Mouse (Mus musculus) kidney, embryonic 15.5 days (tissue): ENCODE data around the gene Top3a. TPM values are rescaled to one million over a fixed set of nuclear protein-coding genes. Genes with fewer than 3 reads are reported as not detected.

ENCODE experiments used
- ATAC-seq: fragments of 200-750 bp; cut with Nextera tagmentation; replicated peaks from 2 replicates; pipeline ENCODE4 v1.8.0; 2017; ENCODE audit warnings: moderate TSS enrichment; ENCODE audit not compliant: low FRiP score
- H3K27ac ChIP-seq: fragments of 300-500 bp; sonication (generic); 2 replicates; pipeline ENCODE4 v1.5.1; 2015; ENCODE audit warnings: mild to moderate bottlenecking, inconsistent platforms
- H3K27me3 ChIP-seq: fragments of 300-500 bp; sonication (generic); 2 replicates; pipeline ENCODE4 v1.6.1; 2015; ENCODE audit warnings: inconsistent platforms
- H3K36me3 ChIP-seq: fragments of 300-500 bp; sonication (generic); 2 replicates; pipeline ENCODE4 v1.6.1; 2015; ENCODE audit warnings: inconsistent platforms
- H3K4me1 ChIP-seq: fragments of 300-500 bp; sonication (generic); 2 replicates; pipeline ENCODE4 v1.6.1; 2015; ENCODE audit warnings: inconsistent platforms
- H3K4me2 ChIP-seq: fragments of 300-500 bp; sonication (generic); 2 replicates; pipeline ENCODE4 v1.6.1; 2015; ENCODE audit warnings: moderate library complexity, mild to moderate bottlenecking, inconsistent platforms
- H3K4me3 ChIP-seq: fragments of 300-500 bp; sonication (generic); replicated peaks from 2 replicates; pipeline ENCODE4 v1.5.1; 2015; ENCODE audit warnings: mild to moderate bottlenecking, inconsistent platforms
- H3K9ac ChIP-seq: fragments of 300-500 bp; sonication (generic); 2 replicates; pipeline ENCODE4 v1.6.1; 2015; ENCODE audit warnings: mild to moderate bottlenecking, inconsistent platforms
- H3K9me3 ChIP-seq: fragments of 300-500 bp; sonication (generic); replicated peaks from 2 replicates; pipeline ENCODE4 v1.6.1; 2016; ENCODE audit warnings: inconsistent platforms
- WGBS: fragments of 180-500 bp; shearing (Covaris S2); methylation state at CpG from one replicate; pipeline ENCODE4 v1.1.7; 2015; ENCODE audit warnings: mixed read lengths; 5-methylcytosine and 5-hydroxymethylcytosine counted together
- polyA plus RNA-seq: library from polyadenylated mRNA; unstranded; fragments of >200 nt; fragmentation: Nextera tagmentation; extraction: Ambion mirVana; gene quantifications from 2 replicates; pipeline ENCODE4 v1.2.1, GENCODE M21; 2015

Top3a gene
- polyA plus RNA-seq, 1 experiment from 2014 or later, result 17.3 TPM

DNA sequence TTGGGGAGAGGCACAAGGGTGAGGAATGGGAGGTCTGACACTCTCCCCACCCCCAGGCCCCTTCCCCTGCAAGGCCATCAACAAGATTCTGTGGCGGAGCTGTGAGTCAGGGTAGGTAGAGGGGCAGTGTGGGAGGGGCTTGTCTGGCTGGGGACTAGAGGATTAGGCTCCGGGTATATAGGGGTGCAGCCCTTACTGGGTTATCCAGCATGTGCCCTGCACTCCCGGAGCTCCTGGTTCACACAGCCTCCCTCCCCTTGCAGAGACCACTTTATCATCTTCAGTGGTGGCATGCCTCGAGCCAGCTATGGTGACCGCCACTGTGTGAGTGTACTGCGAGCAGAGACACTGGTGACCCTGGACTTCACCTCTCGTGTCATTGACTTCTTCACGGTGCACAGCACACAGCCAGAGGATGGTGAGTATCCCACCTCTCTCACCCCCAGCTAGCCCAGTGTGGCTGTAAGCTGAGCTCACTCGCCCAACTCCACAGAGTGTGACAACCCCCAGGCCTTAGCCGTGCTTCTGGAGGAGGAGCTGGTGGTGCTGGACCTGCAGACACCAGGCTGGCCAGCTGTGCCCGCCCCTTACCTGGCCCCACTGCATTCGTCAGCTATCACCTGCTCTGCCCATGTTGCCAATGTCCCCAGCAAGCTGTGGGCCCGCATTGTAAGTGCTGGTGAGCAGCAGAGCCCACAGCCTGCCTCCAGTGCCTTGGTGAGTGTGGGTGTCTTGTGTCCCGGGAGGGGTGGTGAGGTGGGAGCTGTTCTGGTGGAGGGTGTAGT, 70.3 kb downstream of the Top3a start:
- no peaks in the 10 kb centered on the region for H3K9me3 ChIP-seq
- H3K9ac ChIP-seq, result no peak overlapping the region
- ATAC-seq, result no peak
- no peaks in the 10 kb centered on the region for H3K27me3 ChIP-seq
- H3K4me3 ChIP-seq, result no peak overlapping the region
- H3K4me1 ChIP-seq, result peaks cover 15% of the 10 kb centered on the region
- peaks cover 77% of the 10 kb centered on the region for H3K36me3 ChIP-seq
- H3K27ac ChIP-seq, result no peak overlapping the region
- no peak overlapping the region for H3K4me2 ChIP-seq
- WGBS, result 68% methylated on average over 14 of the region's 14 CpGs

- Histone ChIP-seq H3K27ac (no peak overlapping the region), H3K4me1 (peaks cover 22% of the 10 kb centered on the region), H3K4me3 (no peak overlapping the region), H3K9me3 (no peaks in the 10 kb centered on the region), H3K36me3 (peaks cover 69% of the 10 kb centered on the region), H3K9ac (no peak overlapping the region), H3K27me3 (no peaks in the 10 kb centered on the region), H3K4me2 (no peak overlapping the region)
- no peak for ATAC-seq
- WGBS, result 94% methylated on average over 7 of the region's 7 CpGs
These were observed 71.1 kb downstream of the Top3a start for GRCm38 (mm10) chr11:60706076-60706475.

DNA sequence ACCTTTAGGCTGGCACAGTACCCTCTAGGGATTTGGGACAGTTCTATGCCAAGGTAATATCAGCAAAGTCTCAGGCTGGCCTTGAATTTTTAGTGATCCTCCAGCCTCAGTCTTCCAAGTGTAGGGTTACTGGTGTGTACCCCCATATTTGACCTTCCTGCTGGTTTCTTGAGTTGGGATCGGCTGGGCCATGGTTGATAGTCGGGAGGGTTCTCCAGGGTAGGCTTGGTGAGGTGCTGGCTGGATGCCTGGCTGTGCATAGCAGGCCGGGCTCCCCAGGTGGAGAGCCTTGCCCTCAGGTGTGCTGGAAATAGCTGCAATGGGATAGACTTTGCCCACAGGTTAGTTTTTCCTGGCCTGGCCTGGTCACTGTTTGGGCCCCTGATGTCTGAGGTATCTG, 71.9 kb downstream of the Top3a start:
- 92% methylated on average over 3 of the region's 3 CpGs for WGBS
- Histone ChIP-seq H3K4me1 (peaks cover 30% of the 10 kb centered on the region), H3K27me3 (no peaks in the 10 kb centered on the region), H3K9ac (no peak overlapping the region), H3K36me3 (peaks cover 61% of the 10 kb centered on the region), H3K27ac (no peak overlapping the region), H3K9me3 (no peaks in the 10 kb centered on the region), H3K4me2 (no peak overlapping the region), H3K4me3 (no peak overlapping the region)
- no peak for ATAC-seq

DNA sequence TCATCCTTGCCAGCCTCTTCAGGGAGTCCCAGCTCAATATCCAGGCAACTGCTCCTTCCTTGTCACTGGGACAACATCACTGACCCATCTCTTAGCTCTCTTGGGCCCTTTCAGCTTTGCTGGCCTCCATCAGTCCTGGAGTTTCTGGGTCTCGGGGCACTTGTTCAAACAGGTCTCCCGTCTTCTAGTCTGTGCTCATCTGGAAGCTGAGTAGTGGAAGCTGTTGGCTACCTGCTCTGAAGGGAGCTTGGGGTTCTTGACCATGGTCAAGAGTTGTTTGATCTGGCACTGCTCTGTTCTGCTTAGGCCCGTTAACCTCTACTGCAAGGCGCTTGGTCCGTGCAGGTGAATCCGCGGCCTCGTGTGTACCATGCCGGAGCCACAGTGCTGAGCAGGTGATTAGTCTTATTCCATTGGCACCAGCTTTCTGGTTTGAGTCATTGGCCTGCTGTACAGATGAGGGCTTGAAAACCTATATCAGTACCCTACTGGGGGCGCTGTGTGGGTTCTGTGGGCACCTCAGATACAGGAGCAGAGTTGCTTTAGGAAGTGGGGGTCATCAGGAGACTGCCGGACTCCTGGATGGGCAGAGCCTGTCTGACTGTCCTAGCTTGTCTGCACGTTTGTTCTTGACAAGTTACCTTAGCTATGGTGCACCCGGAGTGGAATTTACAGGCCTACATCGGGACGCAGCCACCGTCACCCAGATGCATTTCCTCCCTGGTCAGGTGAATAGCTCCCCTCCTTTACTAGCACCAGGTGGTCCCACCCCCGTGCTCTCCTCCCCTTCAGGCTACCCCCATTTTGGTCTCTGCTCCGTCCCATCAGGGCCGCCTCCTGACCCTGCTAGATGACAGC, 72.9 kb downstream of the Top3a start:
- Histone ChIP-seq H3K36me3 (peaks cover 51% of the 10 kb centered on the region), H3K9me3 (no peaks in the 10 kb centered on the region), H3K4me1 (peaks cover 31% of the 10 kb centered on the region), H3K9ac (no peak overlapping the region), H3K27ac (no peak overlapping the region), H3K4me3 (no peak overlapping the region), H3K27me3 (no peaks in the 10 kb centered on the region), H3K4me2 (no peak overlapping the region)
- 93% methylated on average over 19 of the region's 19 CpGs for WGBS
- no peak for ATAC-seq

- H3K27me3 ChIP-seq, result no peaks in the 10 kb centered on the region
- H3K4me2 ChIP-seq, result no peak overlapping the region
- ATAC-seq, result no peak
- H3K4me1 ChIP-seq, result peaks cover 41% of the 10 kb centered on the region
- 36% methylated on average over 4 of the region's 4 CpGs for WGBS
- no peaks in the 10 kb centered on the region for H3K9me3 ChIP-seq
- H3K27ac ChIP-seq, result no peak overlapping the region
- no peak overlapping the region for H3K4me3 ChIP-seq
- H3K9ac ChIP-seq, result no peak overlapping the region
- H3K36me3 ChIP-seq, result peaks cover 40% of the 10 kb centered on the region
These were observed 74.0 kb downstream of the Top3a start for GRCm38 (mm10) chr11:60703131-60703530.

- H3K36me3 ChIP-seq, result peaks cover 25% of the 10 kb centered on the region
- ATAC-seq, result no peak
- H3K9ac ChIP-seq, result no peak overlapping the region
- no peak overlapping the region for H3K27ac ChIP-seq
- no peak overlapping the region for H3K4me3 ChIP-seq
- H3K9me3 ChIP-seq, result no peaks in the 10 kb centered on the region
- H3K4me2 ChIP-seq, result 0 out of 2 replicates have a peak overlapping the region, but pooled peaks have one; percentile 8
- H3K4me1 ChIP-seq, result peaks cover 37% of the 10 kb centered on the region
- WGBS, result 66% methylated on average over 4 of the region's 4 CpGs
- no peaks in the 10 kb centered on the region for H3K27me3 ChIP-seq
These were observed 75.6 kb downstream of the Top3a start for GRCm38 (mm10) chr11:60701611-60702010.

- ATAC-seq, result no peak
- Histone ChIP-seq H3K27me3 (no peaks in the 10 kb centered on the region), H3K9ac (peak overlapping the region; percentile 87), H3K4me3 (peak overlapping the region; percentile 89), H3K9me3 (no peaks in the 10 kb centered on the region), H3K27ac (peak overlapping the region; percentile 95; the same call in 1 of the 2 replicates), H3K36me3 (peaks cover 14% of the 10 kb centered on the region; the same call in 1 of the 2 replicates), H3K4me2 (peak overlapping the region; percentile 65), H3K4me1 (peaks cover 37% of the 10 kb centered on the region)
- WGBS, result 25% methylated on average over 12 of the region's 12 CpGs
These were observed 76.6 kb downstream of the Top3a start for GRCm38 (mm10) chr11:60700320-60701185.

- Histone ChIP-seq H3K27me3 (no peaks in the 10 kb centered on the region), H3K27ac (peak within 1 kb of the TSS; percentile 95), H3K4me1 (peaks cover 37% of the 10 kb centered on the region), H3K4me2 (peak within 1 kb of the TSS; percentile 65), H3K9ac (peak within 1 kb of the TSS; percentile 87), H3K36me3 (peaks cover 5% of the 10 kb centered on the region; the same call in 1 of the 2 replicates), H3K4me3 (peak within 1 kb of the TSS; percentile 89), H3K9me3 (no peaks in the 10 kb centered on the region)
- peak; percentile 92 for ATAC-seq
- WGBS, result under 1% methylated on average over 55 of the region's 73 CpGs
These were observed 77.6 kb downstream of the Top3a start, which contains the start of gene Llgl1 for GRCm38 (mm10) chr11:60699524-60700075. Llgl1 (plus strand) TSS chr11:60699723.

GRCm38 (mm10) chr11:60698806-60699523, 78.2 kb downstream of the Top3a start:
- ATAC-seq, result peak; percentile 63
- no peaks in the 10 kb centered on the region for H3K36me3 ChIP-seq
- no peaks in the 10 kb centered on the region for H3K9me3 ChIP-seq
- WGBS, result 3% methylated on average over 22 of the region's 22 CpGs
- peak overlapping the region; percentile 65 for H3K4me2 ChIP-seq
- H3K27me3 ChIP-seq, result no peaks in the 10 kb centered on the region
- peak overlapping the region; percentile 87 for H3K9ac ChIP-seq
- peak overlapping the region; percentile 89 for H3K4me3 ChIP-seq
- peak overlapping the region; percentile 95 for H3K27ac ChIP-seq
- H3K4me1 ChIP-seq, result peaks cover 37% of the 10 kb centered on the region

DNA sequence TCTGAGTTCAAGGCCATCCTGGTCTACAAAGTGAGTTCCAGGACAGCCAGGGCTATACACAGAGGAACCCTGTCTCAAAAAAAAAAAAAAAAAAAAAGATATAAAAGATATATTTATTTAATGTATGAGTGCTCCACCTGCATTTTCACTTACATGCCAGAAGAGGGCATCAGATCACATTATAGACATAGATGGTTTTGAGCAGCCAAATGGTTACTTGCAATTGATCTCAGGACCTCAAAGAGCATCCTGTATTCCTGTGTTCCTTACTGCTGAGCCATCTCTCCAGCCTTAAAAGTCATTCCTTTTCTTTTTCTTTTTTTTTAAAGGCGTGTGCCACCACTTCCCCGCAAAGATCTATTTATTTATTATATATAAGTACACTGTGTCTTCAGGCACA, 79.6 kb downstream of the Top3a start:
- no peak overlapping the region for H3K27ac ChIP-seq
- 82% methylated on average over 2 of the region's 2 CpGs for WGBS
- ATAC-seq, result no peak

GRCm38 (mm10) chr11:60696165-60696564, 81.0 kb downstream of the Top3a start:
- Histone ChIP-seq H3K4me1 (peaks cover 20% of the 10 kb centered on the region), H3K9ac (no peak overlapping the region), H3K27me3 (no peaks in the 10 kb centered on the region), H3K27ac (no peak overlapping the region), H3K9me3 (no peaks in the 10 kb centered on the region), H3K4me3 (no peak overlapping the region), H3K36me3 (no peaks in the 10 kb centered on the region), H3K4me2 (no peak overlapping the region)
- 65% methylated on average over 1 of the region's 1 CpGs for WGBS
- no peak for ATAC-seq

More for the DNA sequence above, 79.6 kb downstream of the Top3a start:
- Histone ChIP-seq H3K4me3 (no peak overlapping the region), H3K36me3 (no peaks in the 10 kb centered on the region), H3K4me2 (no peak overlapping the region), H3K9ac (no peak overlapping the region), H3K4me1 (peaks cover 31% of the 10 kb centered on the region), H3K27me3 (no peaks in the 10 kb centered on the region), H3K9me3 (no peaks in the 10 kb centered on the region)
